Mouse (Mus musculus) testis, adult 2 months (tissue): ENCODE measurements around the gene Phka1. TPM values are rescaled to one million over a fixed set of nuclear protein-coding genes. Genes with fewer than 3 reads are reported as not detected.

Experiments
- H3K27ac ChIP-seq: fragments of 200-500 bp; 2 replicates; pipeline ENCODE4 v1.5.1; 2012; ENCODE audit warnings: low read depth, low read length; ENCODE audit not compliant: control insufficient read depth, insufficient read depth
- H3K27me3 ChIP-seq: fragments of 200-500 bp; 2 replicates; pipeline ENCODE4 v1.6.1; 2012; ENCODE audit warnings: mild to moderate bottlenecking, low read length, moderate library complexity; ENCODE audit not compliant: control insufficient read depth, insufficient read depth
- H3K36me3 ChIP-seq: fragments of 200-500 bp; 2 replicates; pipeline ENCODE4 v1.6.1; 2012; ENCODE audit warnings: mild to moderate bottlenecking, low read length; ENCODE audit not compliant: control insufficient read depth, insufficient read depth
- H3K4me1 ChIP-seq: fragments of 200-500 bp; 2 replicates; pipeline ENCODE4 v1.6.1; 2012; ENCODE audit warnings: low read length; ENCODE audit not compliant: control insufficient read depth, insufficient read depth
- H3K4me3 ChIP-seq: fragments of 200-500 bp; 2 replicates; pipeline ENCODE4 v1.5.1; 2012; ENCODE audit warnings: low read depth, mild to moderate bottlenecking, low read length, moderate library complexity, mixed read lengths; ENCODE audit not compliant: control insufficient read depth
- CTCF ChIP-seq: fragments of 200-500 bp; IDR thresholded peaks from 2 replicates; pipeline ENCODE4 v1.5.1; 2012; ENCODE audit warnings: low read depth, mild to moderate bottlenecking, inconsistent platforms, low read length, moderate library complexity; ENCODE audit not compliant: control insufficient read depth, insufficient read depth, insufficient replicate concordance
- POLR2A ChIP-seq: fragments of 200-500 bp; IDR thresholded peaks from 2 replicates; pipeline ENCODE4 v1.6.1; 2012; ENCODE audit warnings: low read depth, mild to moderate bottlenecking, inconsistent platforms, low read length, moderate library complexity; ENCODE audit not compliant: control insufficient read depth
- polyA plus RNA-seq: library from polyadenylated mRNA; depleted of rRNA; stranded (reverse); fragments of >200 nt; gene quantifications from 2 replicates; pipeline ENCODE4 v1.2.3, GENCODE M21; 2012; rRNA removed

The Phka1 gene
- polyA plus RNA-seq, 1 experiment = 3.4 TPM

GRCm38 (mm10) chrX:102475555-102475954 is 168.5 kb downstream of the Phka1 start:
- TF ChIP-seq CTCF = no peak
- TF ChIP-seq POLR2A = no peak
- Histone ChIP-seq H3K27me3 (no peaks in the 10 kb centered on the region), H3K4me3 (no peak overlapping the region), H3K4me1 (no peaks in the 10 kb centered on the region), H3K27ac (no peak overlapping the region), H3K36me3 (no peaks in the 10 kb centered on the region)

Other genes with a start within 250 kb of the Phka1 start
- 0.38 and 0.89 TPM in 2 replicates for gene Hdac8, start 138.9 kb downstream of the Phka1 start, polyA plus RNA-seq
- 15.7 and 17.7 TPM in 2 replicates for gene Gm3880, start 42.7 kb upstream of the Phka1 start, polyA plus RNA-seq
- 29.4 and 35.1 TPM in 2 replicates for gene Gm9112, start 63.4 kb upstream of the Phka1 start, polyA plus RNA-seq
- 8.2 and 12.1 TPM in 2 replicates for gene Dmrtc1b, start 63.6 kb upstream of the Phka1 start, polyA plus RNA-seq
- 0.59 and 1.1 TPM in 2 replicates for gene Dmrtc1c1, start 158.7 kb upstream of the Phka1 start, polyA plus RNA-seq
- gene Dmrtc1c2, start 210.4 kb upstream of the Phka1 start, polyA plus RNA-seq = 5.1 and 6.0 TPM in 2 replicates
- 4.0 and 6.4 TPM in 2 replicates for gene 1700031F05Rik, start 223.7 kb upstream of the Phka1 start, polyA plus RNA-seq